Mouse (Mus musculus): ENCODE data around the gene Mfrp. TPM values are rescaled to one million over a fixed set of nuclear protein-coding genes. Genes with fewer than 3 reads are reported as not detected.

Gene Mfrp
- polyA plus RNA-seq, 1 experiment = 0.95 TPM

GRCm38 (mm10) chr9:44144023-44144717, 42.6 kb downstream of the Mfrp start:
- 55% methylated on average over 8 of the region's 8 CpGs for WGBS
- TF ChIP-seq CTCF (IDR thresholded peaks at IDR 0.05; ENCODE audit: control insufficient read depth, insufficient read depth, low read length) (no peak), POLR2A (IDR thresholded peaks at IDR 0.05; ENCODE audit: borderline replicate concordance, control insufficient read depth, low read depth, low read length) (no peak)
- H3K4me1 ChIP-seq (ENCODE audit: control insufficient read depth, insufficient read depth, low read length) = no peaks in the 10 kb centered on the region
- no peak overlapping the region for H3K4me3 ChIP-seq (replicated peaks; ENCODE audit: control insufficient read depth, low read depth, low read length)
- no peak overlapping the region for H3K27ac ChIP-seq (ENCODE audit: control insufficient read depth, insufficient read depth, low read depth, low read length, poor library complexity)

GRCm38 (mm10) chr9:44144718-44145060, 43.2 kb downstream of the Mfrp start:
- Histone ChIP-seq H3K4me3 (replicated peaks; ENCODE audit: control insufficient read depth, low read depth, low read length) (no peak overlapping the region), H3K27ac (ENCODE audit: control insufficient read depth, insufficient read depth, low read depth, low read length, poor library complexity) (no peak overlapping the region), H3K4me1 (ENCODE audit: control insufficient read depth, insufficient read depth, low read length) (no peaks in the 10 kb centered on the region)
- TF ChIP-seq CTCF (IDR thresholded peaks at IDR 0.05; ENCODE audit: control insufficient read depth, insufficient read depth, low read length) (no peak), POLR2A (IDR thresholded peaks at IDR 0.05; ENCODE audit: borderline replicate concordance, control insufficient read depth, low read depth, low read length) (no peak)

DNA sequence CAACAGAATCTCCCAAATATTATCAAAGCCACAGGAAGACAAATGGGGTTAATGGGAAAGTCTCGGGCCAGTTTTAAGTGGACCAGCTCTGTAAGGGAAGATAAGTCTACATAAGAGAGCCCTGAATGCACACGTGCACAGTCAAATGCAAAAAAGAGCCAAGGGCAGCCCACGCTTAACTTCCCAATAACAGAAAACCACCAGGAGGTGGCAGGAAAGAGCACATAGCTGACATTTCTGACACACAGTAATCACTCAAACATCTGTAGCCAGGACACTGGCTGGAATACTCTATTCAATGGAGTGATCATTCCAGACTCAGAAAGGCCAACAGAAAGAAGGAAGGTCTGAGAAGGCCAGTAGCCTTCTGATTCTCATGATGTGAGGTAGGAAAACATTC, 45.8 kb downstream of the Mfrp start:
- no peak overlapping the region for H3K4me3 ChIP-seq (replicated peaks; ENCODE audit: control insufficient read depth, low read depth, low read length)
- TF ChIP-seq POLR2A (IDR thresholded peaks at IDR 0.05; ENCODE audit: borderline replicate concordance, control insufficient read depth, low read depth, low read length) (no peak), CTCF (IDR thresholded peaks at IDR 0.05; ENCODE audit: control insufficient read depth, insufficient read depth, low read length) (no peak)
- 53% methylated on average over 3 of the region's 3 CpGs for WGBS

More for the DNA sequence above, 45.8 kb downstream of the Mfrp start:
- no peaks in the 10 kb centered on the region for H3K4me1 ChIP-seq (ENCODE audit: control insufficient read depth, insufficient read depth, low read length)
- H3K27ac ChIP-seq (ENCODE audit: control insufficient read depth, insufficient read depth, low read depth, low read length, poor library complexity) = no peak overlapping the region

Other genes with a start within 250 kb of the Mfrp start
- gene Thy1, start 58.3 kb upstream of the Mfrp start, polyA plus RNA-seq (2011; ENCODE audit: insufficient read depth, insufficient read length, low replicate concordance, missing spikeins) = 12.0 and 36.1 TPM in 2 replicates
- gene Usp2, start 34.7 kb upstream of the Mfrp start, polyA plus RNA-seq (2011; ENCODE audit: insufficient read depth, insufficient read length, low replicate concordance, missing spikeins) = 1.2 and 2.6 TPM in 2 replicates
- 3.3 TPM in 1 of 2 replicates, not detected in the other for gene C1qtnf5, start 5.5 kb downstream of the Mfrp start, polyA plus RNA-seq (2011; ENCODE audit: insufficient read depth, insufficient read length, low replicate concordance, missing spikeins)
- not detected in 2 replicates for gene Gm49380, start 11.8 kb downstream of the Mfrp start, polyA plus RNA-seq (2011; ENCODE audit: insufficient read depth, insufficient read length, low replicate concordance, missing spikeins)
- gene Rnf26, start 11.8 kb downstream of the Mfrp start, polyA plus RNA-seq (2011; ENCODE audit: insufficient read depth, insufficient read length, low replicate concordance, missing spikeins) = 11.2 and 28.8 TPM in 2 replicates
- gene Mcam, start 32.7 kb downstream of the Mfrp start, polyA plus RNA-seq (2011; ENCODE audit: insufficient read depth, insufficient read length, low replicate concordance, missing spikeins) = 3.5 and 6.3 TPM in 2 replicates
- gene Cbl, start 132.3 kb downstream of the Mfrp start, polyA plus RNA-seq (2011; ENCODE audit: insufficient read depth, insufficient read length, low replicate concordance, missing spikeins) = 24.3 and 50.5 TPM in 2 replicates
- gene Ccdc153, start 138.9 kb downstream of the Mfrp start, polyA plus RNA-seq (2011; ENCODE audit: insufficient read depth, insufficient read length, low replicate concordance, missing spikeins) = 1.4 TPM in 1 of 2 replicates, not detected in the other
- 2.7 and 7.3 TPM in 2 replicates for gene Pdzd3, start 149.7 kb downstream of the Mfrp start, polyA plus RNA-seq (2011; ENCODE audit: insufficient read depth, insufficient read length, low replicate concordance, missing spikeins)
- gene Nlrx1, start 166.9 kb downstream of the Mfrp start, polyA plus RNA-seq (2011; ENCODE audit: insufficient read depth, insufficient read length, low replicate concordance, missing spikeins) = 11.6 and 25.0 TPM in 2 replicates
- 45.0 and 74.1 TPM in 2 replicates for gene Abcg4, start 186.9 kb downstream of the Mfrp start, polyA plus RNA-seq (2011; ENCODE audit: insufficient read depth, insufficient read length, low replicate concordance, missing spikeins)
- 9.1 and 21.6 TPM in 2 replicates for gene Hinfp, start 203.9 kb downstream of the Mfrp start, polyA plus RNA-seq (2011; ENCODE audit: insufficient read depth, insufficient read length, low replicate concordance, missing spikeins)
- 14.6 and 17.5 TPM in 2 replicates for gene C2cd2l, start 218.6 kb downstream of the Mfrp start, polyA plus RNA-seq (2011; ENCODE audit: insufficient read depth, insufficient read length, low replicate concordance, missing spikeins)
- gene Dpagt1, start 224.3 kb downstream of the Mfrp start, polyA plus RNA-seq (2011; ENCODE audit: insufficient read depth, insufficient read length, low replicate concordance, missing spikeins) = 11.2 and 30.7 TPM in 2 replicates
- gene H2afx, start 233.0 kb downstream of the Mfrp start, polyA plus RNA-seq (2011; ENCODE audit: insufficient read depth, insufficient read length, low replicate concordance, missing spikeins) = 184 and 201 TPM in 2 replicates
- gene Hmbs, start 242.5 kb downstream of the Mfrp start, polyA plus RNA-seq (2011; ENCODE audit: insufficient read depth, insufficient read length, low replicate concordance, missing spikeins) = 824 and 950 TPM in 2 replicates

Data from bone marrow, adult 2 months (tissue).